Mouse (Mus musculus) cerebellum, adult 11-12 months (tissue): ENCODE data around the gene Bok.
"Not testable (repeated sequence)": the region's sequence is repeated elsewhere in the genome, so short reads cannot be mapped to it uniquely, and the experiment has no call there.

Experiments used
- DNase-seq: peaks from one replicate; pipeline ENCODE4 v3.0.0; 2022

Gene Bok

GRCm38 (mm10) chr1:93685401-93686244 lies at the start of gene Bok:
TSS of gene Bok (plus strand) at chr1:93685660.
- peak; percentile 50 for DNase-seq

DNA sequence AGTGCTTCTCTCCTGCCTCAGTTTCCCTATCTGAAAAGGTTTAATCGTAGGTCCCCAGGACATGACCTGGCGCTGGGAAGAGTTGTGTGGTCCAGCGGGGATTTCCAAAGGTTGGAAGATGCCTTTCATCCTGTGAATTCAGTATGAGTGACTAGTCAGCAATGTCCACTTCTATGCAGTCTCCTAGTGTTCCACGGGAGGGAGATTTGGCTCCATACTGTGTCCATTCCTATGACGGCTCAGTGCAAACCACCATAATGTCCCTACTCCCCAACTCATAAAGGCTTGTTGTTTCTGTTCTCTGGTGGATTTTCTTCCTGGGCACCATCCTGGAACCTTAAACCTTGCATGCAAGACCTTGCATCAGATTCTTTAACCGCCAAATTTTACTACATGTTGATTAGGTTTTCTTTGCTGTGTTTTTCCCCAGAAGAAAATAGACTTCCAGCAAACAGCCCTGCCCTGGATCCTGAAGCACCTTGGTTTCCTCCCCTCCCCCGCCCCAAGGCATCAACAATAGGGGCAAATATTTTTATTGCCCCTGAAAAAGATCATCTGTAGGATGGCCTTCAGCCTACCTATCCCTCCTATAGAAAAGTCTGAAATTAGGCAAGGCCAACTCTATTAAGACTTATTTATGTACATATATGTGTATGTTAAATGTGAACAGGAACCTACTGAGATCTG lies 49.1 kb upstream of the Bok start:
- DNase-seq = no peak

GRCm38 (mm10) chr1:93641978-93642377 lies 43.5 kb upstream of the Bok start:
- no peak for DNase-seq

GRCm38 (mm10) chr1:93642692-93643091 lies 42.8 kb upstream of the Bok start:
- DNase-seq = no peak

- no peak for DNase-seq
Observed at GRCm38 (mm10) chr1:93649604-93650172, 35.8 kb upstream of the Bok start.

- DNase-seq = no peak
Observed at GRCm38 (mm10) chr1:93654275-93654674, 31.2 kb upstream of the Bok start.

DNA sequence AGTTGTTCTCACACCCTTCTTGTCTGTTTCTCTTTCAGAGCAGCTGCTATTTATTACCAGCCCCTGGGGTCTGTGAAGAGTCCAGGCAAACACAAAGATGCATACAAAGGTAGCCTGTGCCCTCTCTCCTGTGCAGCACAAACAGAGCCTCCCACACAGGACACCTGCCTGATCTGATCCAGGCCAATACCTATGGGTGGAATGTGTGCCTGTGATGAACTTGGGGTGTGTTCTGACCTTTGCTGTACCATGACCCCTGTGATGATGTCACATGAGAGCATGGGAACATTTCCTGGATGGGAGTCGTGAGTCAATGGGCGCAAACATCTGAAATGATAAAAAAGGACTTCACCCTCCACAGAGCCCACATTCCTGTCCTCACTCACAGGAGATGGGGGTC lies 30.7 kb upstream of the Bok start:
- DNase-seq = no peak

DNA sequence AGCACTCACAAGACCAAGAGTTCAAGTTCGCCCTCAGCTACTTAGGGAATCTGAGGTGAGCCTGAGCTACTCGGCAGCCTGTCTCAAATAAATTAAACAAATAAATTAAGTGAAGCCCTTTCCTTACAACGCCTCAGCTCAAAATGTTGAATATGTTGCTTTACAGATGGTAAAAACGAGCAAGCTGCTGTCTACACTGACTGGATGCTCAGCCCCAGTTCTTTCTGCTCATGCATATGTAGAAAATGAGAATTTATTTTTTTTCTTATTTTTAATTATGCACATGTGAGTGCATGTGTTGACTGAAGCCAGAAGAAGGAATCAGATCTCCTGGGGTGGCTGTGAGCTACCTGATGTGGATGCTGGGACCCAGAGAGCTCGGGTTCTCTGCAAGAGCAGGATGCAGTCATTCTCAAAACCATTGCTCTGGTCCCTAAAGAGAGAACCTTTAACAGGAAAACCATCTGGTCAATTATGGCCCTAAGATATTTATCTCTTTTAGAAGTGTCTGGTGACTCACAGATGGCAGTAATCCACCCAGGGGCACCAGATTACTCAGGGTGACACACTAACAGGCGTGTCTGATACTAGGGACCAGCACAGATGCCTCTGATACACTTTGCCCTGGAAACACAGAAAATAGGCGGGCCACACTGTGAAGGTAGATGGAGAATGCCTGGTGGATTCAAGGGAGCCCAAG lies 29.0 kb upstream of the Bok start:
- no peak for DNase-seq

- no peak for DNase-seq
Observed at GRCm38 (mm10) chr1:93657025-93657360, 28.5 kb upstream of the Bok start.

DNA sequence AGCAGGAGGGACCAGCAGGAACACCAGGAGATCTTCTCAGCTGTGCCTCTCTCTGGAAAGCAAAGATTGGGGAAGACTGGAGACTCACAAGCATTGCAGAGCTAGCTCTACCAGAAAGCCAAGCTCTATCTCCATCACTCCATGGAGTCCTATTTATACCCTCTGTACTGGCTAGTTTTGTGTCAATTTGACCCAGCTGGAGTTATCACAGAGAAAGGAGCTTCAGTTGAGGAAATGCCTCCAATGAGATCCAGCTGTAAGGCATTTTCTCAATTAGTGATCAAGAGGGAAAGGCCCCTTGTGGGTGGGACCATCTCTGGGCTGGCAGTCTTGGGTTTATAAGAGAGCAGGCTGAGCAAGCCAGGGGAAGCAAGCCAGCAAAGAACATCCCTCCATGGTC lies 26.9 kb upstream of the Bok start, which contains the start of gene Stk25:
Gene Stk25 (minus strand): TSS at position 101 of the 400 bp plus-strand sequence.
- not testable (repeated sequence) for DNase-seq

GRCm38 (mm10) chr1:93667760-93668400 lies 17.6 kb upstream of the Bok start:
- no peak for DNase-seq

- peak; percentile 57 for DNase-seq
Observed at GRCm38 (mm10) chr1:93668791-93669548, 16.5 kb upstream of the Bok start.

DNA sequence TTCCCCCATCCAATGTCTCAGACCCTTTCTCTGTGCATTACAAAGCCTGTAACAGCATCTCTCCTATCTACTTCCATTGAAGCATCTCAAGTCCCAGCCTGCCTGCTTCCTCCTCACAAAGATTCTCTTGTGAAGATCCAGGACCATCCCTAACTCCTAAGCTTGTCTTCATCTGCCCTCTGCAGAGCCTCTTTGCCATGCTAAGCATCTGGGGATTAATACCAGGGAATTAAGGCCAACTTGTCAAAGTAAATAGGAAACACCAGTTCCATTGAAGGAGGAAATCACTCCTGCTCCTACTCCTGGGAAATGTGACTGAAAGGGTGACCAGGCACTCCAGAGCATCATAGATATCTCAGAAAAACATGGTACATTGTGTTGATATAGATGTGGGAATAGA lies 15.5 kb upstream of the Bok start:
- no peak for DNase-seq

GRCm38 (mm10) chr1:93672682-93673081 lies 12.8 kb upstream of the Bok start:
- no peak for DNase-seq

GRCm38 (mm10) chr1:93678386-93678785 lies 7.1 kb upstream of the Bok start:
- DNase-seq = no peak

DNA sequence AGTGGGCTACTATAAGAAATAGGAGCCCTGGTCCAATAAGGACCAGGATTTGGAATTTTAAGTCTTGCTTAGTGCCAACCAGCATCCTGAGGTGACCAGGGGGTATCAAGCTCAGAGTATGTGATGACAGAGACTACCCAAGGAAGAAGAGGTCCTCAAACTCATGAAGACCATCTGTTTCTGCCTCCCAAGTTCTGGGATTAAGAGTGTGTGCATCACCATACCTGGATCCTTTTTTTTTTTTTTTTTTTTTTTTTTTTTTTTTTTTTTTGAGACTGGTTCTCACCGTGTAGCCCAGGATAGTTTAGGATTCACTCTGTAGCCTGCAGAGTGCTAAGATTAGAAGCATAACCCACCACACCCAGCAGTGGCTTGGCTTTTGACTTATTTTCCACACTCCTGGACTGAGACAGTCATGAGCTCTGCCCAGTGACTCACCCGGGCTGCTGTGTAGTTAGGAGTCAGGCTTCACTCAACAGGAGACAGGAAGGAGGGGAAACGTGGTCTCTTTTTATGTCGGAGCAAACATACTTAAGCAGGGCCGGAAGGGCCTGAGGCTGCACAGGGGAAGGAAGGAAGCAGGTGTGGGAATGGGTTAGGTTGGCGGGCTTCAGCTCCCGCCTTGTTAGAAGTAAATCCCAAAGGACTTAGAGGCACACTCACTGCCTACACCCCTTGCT lies 5.4 kb upstream of the Bok start:
- no peak for DNase-seq

- DNase-seq = peak; percentile 38
Observed at GRCm38 (mm10) chr1:93686245-93686960, 943 bp downstream of the Bok start.

- no peak for DNase-seq
Observed at GRCm38 (mm10) chr1:93686961-93687320, 1.5 kb downstream of the Bok start.

- DNase-seq = no peak
Observed at GRCm38 (mm10) chr1:93688154-93688553, 2.7 kb downstream of the Bok start.

GRCm38 (mm10) chr1:93689901-93690496 lies 4.5 kb downstream of the Bok start:
- DNase-seq = no peak
